Mouse (Mus musculus): ENCODE measurements around the gene Trpm7.

GRCm38 (mm10) chr2:126798455-126798854, 77.6 kb downstream of the Trpm7 start:
- no peak for TF ChIP-seq EP300 (IDR thresholded peaks at IDR 0.05; ENCODE audit: low read depth)
- no peak for TF ChIP-seq CTCF (IDR thresholded peaks at IDR 0.05; ENCODE audit: low read depth)

All from liver, postnatal 0 days (tissue).